Mouse (Mus musculus) embryo, embryonic 11.5 days (tissue): ENCODE results near the gene Id2.

ENCODE experiments used
- DNase-seq: peaks from one replicate; pipeline ENCODE4 v3.0.0-alpha.2; 2012; ENCODE audit warnings: low read depth, low spot score

Id2 gene

DNA sequence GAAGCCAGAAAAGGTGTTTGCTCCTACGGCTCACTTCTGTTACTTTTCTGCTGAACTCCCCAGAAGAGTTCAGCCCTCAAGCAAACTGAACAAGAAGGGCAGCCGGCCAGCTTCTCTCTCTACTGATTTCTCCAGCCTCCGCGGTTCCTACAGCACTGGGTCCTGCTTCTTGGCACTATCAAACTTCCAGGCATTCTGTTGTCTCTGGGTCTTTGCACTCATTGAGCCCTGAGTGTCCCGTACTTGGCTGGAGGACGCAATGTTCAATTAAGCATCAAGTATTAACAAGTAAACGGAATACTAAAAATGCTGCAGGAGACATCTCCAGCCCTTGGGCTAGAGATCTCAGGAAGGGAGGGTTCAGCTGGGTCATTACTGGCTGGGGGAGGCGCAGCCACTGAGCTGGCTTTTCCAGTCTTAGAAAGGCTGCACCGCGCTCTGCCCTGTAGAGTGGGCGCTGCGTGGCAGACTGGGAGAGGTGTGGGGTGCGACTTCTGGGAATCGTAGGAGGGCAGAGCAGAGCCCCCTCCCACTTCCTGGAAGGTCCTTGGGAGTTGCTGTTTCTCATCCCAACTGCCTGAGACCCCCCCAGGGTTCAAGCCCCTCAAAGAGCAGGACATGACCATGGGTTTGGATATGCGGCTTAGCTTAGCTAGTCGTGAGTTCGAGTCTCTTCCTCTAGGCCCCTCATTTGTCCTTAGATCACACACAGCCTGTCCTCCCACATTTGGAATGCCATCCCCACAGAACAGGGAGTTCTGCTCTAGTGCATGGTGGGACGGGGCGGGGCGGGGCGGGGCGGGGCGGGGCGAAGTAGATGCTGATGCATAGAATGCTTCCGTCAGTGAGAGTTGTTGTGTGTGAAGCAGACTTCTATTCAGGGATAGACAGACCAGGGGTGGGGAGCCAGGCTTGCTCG, 13.4 kb downstream of the Id2 start:
- no peak for DNase-seq

GRCm38 (mm10) chr12:25074344-25074743, 22.6 kb downstream of the Id2 start:
- no peak for DNase-seq

DNA sequence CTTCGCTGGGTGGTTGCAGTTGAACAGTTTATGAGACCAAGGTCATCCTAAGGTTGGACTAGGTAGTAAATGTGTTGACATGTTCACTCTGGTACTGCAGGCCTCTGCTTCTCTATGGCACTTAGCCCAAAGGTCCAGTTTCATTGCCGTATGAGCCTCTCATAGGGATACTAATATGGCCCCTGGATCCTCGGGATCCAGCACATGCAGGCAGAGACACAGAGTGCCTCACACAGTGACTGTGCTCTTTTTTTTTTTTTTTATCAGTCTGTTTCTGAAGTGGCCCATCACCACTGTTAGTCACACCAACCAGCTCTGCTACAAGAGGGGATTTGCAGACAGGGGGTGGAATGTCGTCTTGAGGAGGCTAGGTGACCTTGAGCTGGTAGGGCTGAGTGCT, 23.6 kb downstream of the Id2 start:
- no peak for DNase-seq

DNA sequence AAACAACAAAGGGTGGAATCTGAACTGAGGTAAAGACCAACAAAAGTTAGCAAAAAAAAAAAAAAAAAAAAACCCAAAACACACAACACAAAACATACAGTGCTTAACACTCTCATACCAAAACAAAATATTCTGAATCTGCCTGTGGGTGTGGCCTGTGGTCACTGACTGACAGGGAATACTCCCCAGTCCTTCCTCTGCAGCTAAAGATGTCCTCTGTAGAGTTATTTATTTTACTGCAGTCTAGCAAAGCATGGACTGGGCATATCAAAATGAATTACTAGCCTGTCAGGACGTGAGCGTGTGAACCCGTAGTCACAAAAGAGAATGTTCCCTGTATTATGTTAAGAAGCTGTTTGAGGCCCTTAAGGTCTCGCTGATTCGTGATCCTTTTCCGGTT, 34.7 kb downstream of the Id2 start:
- DNase-seq = no peak

GRCm38 (mm10) chr12:25060901-25061300, 36.0 kb downstream of the Id2 start:
- DNase-seq = no peak

DNA sequence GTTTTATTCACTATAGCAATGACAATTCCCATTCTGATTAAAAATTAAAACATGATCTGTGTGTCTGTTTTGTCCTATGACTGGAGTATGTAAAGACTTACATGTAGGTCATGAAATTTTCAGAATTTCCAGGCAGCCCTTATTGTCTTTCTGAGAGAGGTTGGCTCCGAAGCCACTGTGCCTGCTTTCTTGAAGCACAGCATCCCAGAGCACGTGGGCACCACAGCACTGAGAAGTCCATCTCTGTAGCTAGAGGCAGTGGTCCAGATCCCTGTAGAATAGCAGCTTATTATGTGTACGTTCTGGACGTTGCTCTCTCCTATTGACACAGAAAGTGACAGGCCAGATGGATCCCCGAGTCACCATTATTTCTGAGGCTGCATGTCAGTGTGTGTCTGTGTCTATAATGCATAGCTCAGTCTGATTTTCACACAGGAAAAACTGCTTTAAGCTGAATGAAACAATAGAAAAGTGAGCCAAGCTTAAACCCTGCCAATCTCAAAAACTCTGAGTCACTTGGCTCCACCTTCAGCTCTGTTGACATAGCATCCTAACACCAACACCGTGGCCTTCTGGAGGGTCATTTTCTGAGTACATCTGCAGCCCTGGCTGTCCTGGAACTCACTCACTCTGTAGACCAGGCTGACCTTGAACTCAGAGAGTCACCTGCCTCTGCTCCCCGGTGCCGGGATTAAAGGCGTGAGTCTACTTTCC, 37.3 kb downstream of the Id2 start:
- DNase-seq = no peak

GRCm38 (mm10) chr12:25054963-25055362, 42.0 kb downstream of the Id2 start:
- no peak for DNase-seq

- no peak for DNase-seq
Observed at GRCm38 (mm10) chr12:25054511-25054910, 42.4 kb downstream of the Id2 start.

- DNase-seq = no peak
Observed at GRCm38 (mm10) chr12:25049253-25049652, 47.7 kb downstream of the Id2 start.

- no peak for DNase-seq
Observed at GRCm38 (mm10) chr12:25044579-25044978, 52.4 kb downstream of the Id2 start.

- DNase-seq = no peak
Observed at GRCm38 (mm10) chr12:25044056-25044455, 52.9 kb downstream of the Id2 start.
